Mouse (Mus musculus): ENCODE data around the gene Aldh1a3.

DNA sequence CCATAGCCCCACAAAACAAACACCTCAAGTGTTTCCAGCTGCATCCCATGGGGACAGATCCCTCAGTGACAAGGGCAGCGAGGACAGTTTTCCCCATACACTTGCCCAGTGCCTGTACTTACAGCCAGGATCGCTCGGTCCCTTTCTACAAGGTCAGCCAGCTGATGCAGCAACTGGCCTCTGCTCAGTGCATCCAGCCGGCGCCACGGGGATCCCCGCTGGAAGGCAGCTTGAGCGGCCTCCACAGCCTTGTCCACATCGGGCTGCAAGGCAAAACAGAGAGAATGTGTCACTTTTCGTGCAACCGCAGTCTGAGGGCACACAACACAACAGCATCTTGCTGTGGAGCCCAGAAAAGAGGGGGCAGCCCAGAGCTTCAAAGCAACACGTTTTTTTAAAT, 8.3 kb downstream of the Aldh1a3 start:
- TF ChIP-seq CTCF (IDR thresholded peaks at IDR 0.05; ENCODE audit: extremely low read depth, insufficient read length, insufficient replicate concordance, low read depth, low read length) = no peak
- no peak for TF ChIP-seq POLR2A (IDR thresholded peaks at IDR 0.05; ENCODE audit: low read depth, low read length)

Data from small intestine, adult 2 months (tissue).